Mouse (Mus musculus) myocyte (in vitro differentiated cells): ENCODE data around the gene Pde1b. TPM values are rescaled to one million over a fixed set of nuclear protein-coding genes. Genes with fewer than 3 reads are reported as not detected.

Experiments used
- polyA plus RNA-seq: library from polyadenylated mRNA; unstranded; fragments of >200 nt; fragmentation: generic; extraction: Trizol; gene quantifications from one replicate; pipeline ENCODE4 v1.2.1, GENCODE M21; 2012; ENCODE audit warnings: missing spikeins

The Pde1b gene
- polyA plus RNA-seq, 1 experiment = 0.83 TPM

Other genes starting within 250 kb of the Pde1b start
- 0.42 TPM for gene Nfe2, start 244.6 kb upstream of the Pde1b start, polyA plus RNA-seq
- gene Copz1, start 230.3 kb upstream of the Pde1b start, polyA plus RNA-seq = 172 TPM
- 0.05 TPM for gene Gpr84, start 192.4 kb upstream of the Pde1b start, polyA plus RNA-seq
- gene Zfp385a, start 162.9 kb upstream of the Pde1b start, polyA plus RNA-seq = 35.6 TPM
- 162 TPM for gene Itga5, start 136.3 kb upstream of the Pde1b start, polyA plus RNA-seq
- 0.71 TPM for gene Gtsf1, start 72.6 kb upstream of the Pde1b start, polyA plus RNA-seq
- not detected for gene Gtsf2, start 54.6 kb upstream of the Pde1b start, polyA plus RNA-seq
- gene Nckap1l, start 49.2 kb upstream of the Pde1b start, polyA plus RNA-seq = 0.90 TPM
- gene Ppp1r1a, start 35.0 kb downstream of the Pde1b start, polyA plus RNA-seq = not detected
- gene Glycam1, start 62.0 kb downstream of the Pde1b start, polyA plus RNA-seq = not detected